Mouse (Mus musculus) neutrophil, adult 65 days (primary cell): ENCODE data around the gene Gm1979. TPM values are rescaled to one million over a fixed set of nuclear protein-coding genes. Genes with fewer than 3 reads are reported as not detected.

Experiments
- total RNA-seq: library from RNA; stranded (reverse); gene quantifications from 2 replicates; pipeline ENCODE4 v1.2.4, GENCODE M21; 2023

Gm1979 gene
- total RNA-seq: not detected in 2 replicates

DNA sequence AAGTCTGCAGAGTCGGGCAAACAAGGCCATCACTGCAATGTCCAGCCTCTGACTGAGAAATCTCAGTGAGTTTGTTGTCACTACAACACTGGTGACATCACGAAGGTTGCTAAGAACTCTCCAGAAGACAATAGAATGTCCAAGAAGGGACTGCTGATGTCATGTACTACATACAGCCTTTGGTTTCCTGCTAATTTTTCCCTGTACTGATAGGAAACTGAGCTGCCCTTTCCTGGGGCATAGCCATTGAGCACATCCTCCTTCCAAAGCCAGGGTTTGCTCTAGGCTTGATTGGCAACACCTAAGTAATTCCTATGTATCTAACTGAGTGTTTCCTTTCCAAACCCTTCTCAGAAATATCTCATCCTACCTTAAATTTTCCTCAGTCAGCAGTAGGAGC is at the start of gene Gm1979:
Gene Gm1979, minus strand, starts transcription at position 101 of the 400 bp plus-strand sequence.

DNA sequence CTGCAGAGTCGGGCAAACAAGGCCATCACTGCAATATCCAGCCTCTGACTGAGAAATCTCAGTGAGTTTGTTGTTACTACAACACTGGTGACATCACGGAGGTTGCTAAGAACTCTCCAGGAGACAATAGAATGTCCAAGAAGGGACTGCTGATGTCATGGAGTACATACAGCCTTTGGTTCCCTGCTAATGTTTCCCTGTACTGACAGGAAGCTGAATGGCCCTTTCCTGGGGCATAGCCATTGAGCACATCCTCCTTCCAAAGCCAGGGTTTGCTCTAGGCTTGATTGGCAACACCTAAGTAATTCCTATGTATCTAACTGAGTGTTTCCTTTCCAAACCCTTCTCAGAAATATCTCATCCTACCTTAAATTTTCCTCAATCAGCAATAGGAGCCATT is 34.9 kb upstream of the Gm1979 start, which contains the start of gene Speer4a:
Gene Speer4a, minus strand, starts transcription at position 101 of the 400 bp plus-strand sequence.

DNA sequence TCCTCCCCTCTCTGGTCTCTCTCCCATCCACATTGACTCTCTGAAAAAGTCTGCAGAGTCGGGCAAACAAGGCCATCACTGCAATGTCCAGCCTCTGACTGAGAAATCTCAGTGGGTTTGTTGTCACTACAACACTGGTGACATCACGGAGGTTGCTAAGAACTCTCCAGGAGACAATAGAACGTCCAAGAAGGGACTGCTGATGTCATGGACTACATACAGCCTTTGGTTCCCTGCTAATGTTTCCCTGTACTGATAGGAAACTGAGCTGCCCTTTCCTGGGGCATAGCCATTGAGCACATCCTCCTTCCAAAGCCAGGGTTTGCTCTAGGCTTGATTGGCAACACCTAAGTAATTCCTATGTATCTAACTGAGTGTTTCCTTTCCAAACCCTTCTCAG is 18.2 kb upstream of the Gm1979 start, which contains the start of gene Gm5862:
Gene Gm5862, minus strand, starts transcription at position 101 of the 400 bp plus-strand sequence.

DNA sequence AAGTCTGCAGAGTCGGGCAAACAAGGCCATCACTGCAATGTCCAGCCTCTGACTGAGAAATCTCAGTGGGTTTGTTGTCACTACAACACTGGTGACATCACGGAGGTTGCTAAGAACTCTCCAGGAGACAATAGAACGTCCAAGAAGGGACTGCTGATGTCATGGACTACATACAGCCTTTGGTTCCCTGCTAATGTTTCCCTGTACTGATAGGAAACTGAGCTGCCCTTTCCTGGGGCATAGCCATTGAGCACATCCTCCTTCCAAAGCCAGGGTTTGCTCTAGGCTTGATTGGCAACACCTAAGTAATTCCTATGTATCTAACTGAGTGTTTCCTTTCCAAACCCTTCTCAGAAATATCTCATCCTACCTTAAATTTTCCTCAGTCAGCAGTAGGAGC is 16.0 kb downstream of the Gm1979 start, which contains the start of gene Gm21698:
Gene Gm21698, minus strand, starts transcription at position 101 of the 400 bp plus-strand sequence.

DNA sequence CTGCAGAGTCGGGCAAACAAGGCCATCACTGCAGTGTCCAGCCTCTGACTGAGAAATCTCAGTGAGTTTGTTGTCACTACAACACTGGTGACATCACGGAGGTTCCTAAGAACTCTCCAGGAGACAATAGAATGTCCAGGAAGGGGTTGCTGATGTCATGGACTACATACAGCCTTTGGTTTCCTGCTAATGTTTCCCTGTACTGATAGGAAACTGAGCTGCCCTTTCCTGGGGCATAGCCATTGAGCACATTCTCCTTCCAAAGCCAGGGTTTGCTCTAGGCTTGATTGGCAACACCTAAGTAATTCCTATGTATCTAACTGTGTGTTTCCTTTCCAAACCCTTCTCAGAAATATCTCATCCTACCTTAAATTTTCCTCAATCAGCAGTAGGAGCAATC is 32.0 kb downstream of the Gm1979 start, which contains the start of gene Gm21680:
Gene Gm21680, minus strand, starts transcription at position 101 of the 400 bp plus-strand sequence.

DNA sequence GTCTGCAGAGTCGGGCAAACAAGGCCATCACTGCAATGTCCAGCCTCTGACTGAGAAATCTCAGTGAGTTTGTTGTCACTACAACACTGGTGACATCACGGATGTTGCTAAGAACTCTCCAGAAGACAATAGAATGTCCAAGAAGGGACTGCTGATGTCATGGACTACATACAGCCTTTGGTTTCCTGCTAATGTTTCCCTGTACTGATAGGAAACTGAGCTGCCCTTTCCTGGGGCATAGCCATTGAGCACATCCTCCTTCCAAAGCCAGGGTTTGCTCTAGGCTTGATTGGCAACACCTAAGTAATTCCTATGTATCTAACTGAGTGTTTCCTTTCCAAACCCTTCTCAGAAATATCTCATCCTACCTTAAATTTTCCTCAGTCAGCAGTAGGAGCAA is 50.3 kb downstream of the Gm1979 start, which contains the start of gene Gm21671:
Gene Gm21671, minus strand, starts transcription at position 101 of the 400 bp plus-strand sequence.

Other genes starting within 250 kb of the Gm1979 start
- 0.75 TPM in 1 of 2 replicates, not detected in the other for gene Actr3b, start 244.8 kb downstream of the Gm1979 start, total RNA-seq
- not detected in 2 replicates for gene Gm21663, start 62.4 kb downstream of the Gm1979 start, total RNA-seq
- gene Gm21671, start 50.4 kb downstream of the Gm1979 start, total RNA-seq: not detected in 2 replicates
- gene Gm21680, start 32.1 kb downstream of the Gm1979 start, total RNA-seq: not detected in 2 replicates
- not detected in 2 replicates for gene Gm21698, start 16.1 kb downstream of the Gm1979 start, total RNA-seq
- not detected in 2 replicates for gene Gm5862, start 18.1 kb upstream of the Gm1979 start, total RNA-seq
- not detected in 2 replicates for gene Speer4a, start 34.8 kb upstream of the Gm1979 start, total RNA-seq
- gene Gm7347, start 53.8 kb upstream of the Gm1979 start, total RNA-seq: not detected in 2 replicates
- not detected in 2 replicates for gene Gm10471, start 84.5 kb upstream of the Gm1979 start, total RNA-seq
- gene 5031410I06Rik, start 100.6 kb upstream of the Gm1979 start, total RNA-seq: not detected in 2 replicates
- gene Gm10220, start 116.6 kb upstream of the Gm1979 start, total RNA-seq: not detected in 2 replicates